Mouse (Mus musculus): ENCODE measurements at regions not wholly inside any gene's neighbourhood (a gene's known extent, or its start where the extent isn't known, plus 50 kb on each side); places are given as distances from the start of the nearest gene placed in this dataset.

- TF ChIP-seq CTCF (IDR thresholded peaks at IDR 0.05) (no peak), EP300 (IDR thresholded peaks at IDR 0.05; ENCODE audit: insufficient read depth, low read depth, low read length) (no peak), POLR2A (IDR thresholded peaks at IDR 0.05; ENCODE audit: insufficient read depth, low read depth, low read length) (no peak)
Measured at GRCm38 (mm10) chr10:14207616-14208015, 241.7 kb downstream of the Hivep2 start.
